Mouse (Mus musculus) neural tube, embryonic 11.5 days (tissue): Measurements from ENCODE around the gene Tent5c. TPM values are rescaled to one million over a fixed set of nuclear protein-coding genes. Genes with fewer than 3 reads are reported as not detected.
"Not testable (repeated sequence)": the region's sequence is repeated elsewhere in the genome, so short reads cannot be mapped to it uniquely, and the experiment has no call there.

Experiments
- ATAC-seq: fragments of 200-750 bp; cut with Nextera tagmentation; 2 replicates; pipeline ENCODE4 v1.8.0; 2017; ENCODE audit warnings: moderate number of reproducible peaks, mild to moderate bottlenecking, moderate TSS enrichment, moderate library complexity; ENCODE audit not compliant: insufficient read depth, low FRiP score, low TSS enrichment
- DNase-seq: peaks from one replicate; pipeline ENCODE4 v3.0.0-alpha.2; 2015; ENCODE audit warnings: low spot score
- H3K27ac ChIP-seq: fragments of 300-500 bp; sonication (generic); 2 replicates; pipeline ENCODE4 v1.5.1; 2014; ENCODE audit warnings: low read depth, mild to moderate bottlenecking, low read length
- H3K27me3 ChIP-seq: fragments of 300-500 bp; sonication (generic); 2 replicates; pipeline ENCODE4 v1.6.1; 2014; ENCODE audit warnings: mild to moderate bottlenecking, low read length, mixed read lengths; ENCODE audit not compliant: control insufficient read depth, insufficient read depth
- H3K36me3 ChIP-seq: fragments of 300-500 bp; sonication (generic); 2 replicates; pipeline ENCODE4 v1.6.1; 2014; ENCODE audit warnings: mild to moderate bottlenecking, low read length, moderate library complexity, mixed read lengths; ENCODE audit not compliant: control insufficient read depth, insufficient read depth
- H3K4me1 ChIP-seq: fragments of 300-500 bp; sonication (generic); 2 replicates; pipeline ENCODE4 v1.6.1; 2014; ENCODE audit warnings: low read length, mixed read lengths; ENCODE audit not compliant: control insufficient read depth, insufficient read depth
- H3K4me2 ChIP-seq: fragments of 300-500 bp; sonication (generic); 2 replicates; pipeline ENCODE4 v1.6.1; 2014; ENCODE audit warnings: low read depth, mild to moderate bottlenecking, moderate library complexity
- H3K4me3 ChIP-seq: fragments of 300-500 bp; sonication (generic); 2 replicates; pipeline ENCODE4 v1.5.1; 2014; ENCODE audit warnings: low read depth, low read length
- H3K9ac ChIP-seq: fragments of 300-500 bp; sonication (generic); 2 replicates; pipeline ENCODE4 v1.6.1; 2014; ENCODE audit warnings: mild to moderate bottlenecking, low read length
- H3K9me3 ChIP-seq: fragments of 300-500 bp; sonication (generic); 2 replicates; pipeline ENCODE4 v1.6.1; 2016; ENCODE audit warnings: low read length; ENCODE audit not compliant: control insufficient read depth
- WGBS: fragments of 180-500 bp; shearing (Covaris S2); extraction: QIAGEN DNeasy Blood & Tissue Kit; methylation state at CpG from one replicate; pipeline ENCODE4 v1.1.7; 2014; 5-methylcytosine and 5-hydroxymethylcytosine counted together
- polyA plus RNA-seq: library from polyadenylated mRNA; unstranded; fragments of >200 nt; fragmentation: Nextera tagmentation; extraction: Ambion mirVana; gene quantifications from 2 replicates; pipeline ENCODE4 v1.2.1, GENCODE M21; 2014

Gene Tent5c
- polyA plus RNA-seq, 1 experiment from 2014 or later: 3.0 TPM

- WGBS: 68% methylated on average over 5 of the region's 5 CpGs
- H3K9me3 ChIP-seq: no peaks in the 10 kb centered on the region
Observed at GRCm38 (mm10) chr3:100420691-100421056, 68.5 kb downstream of the Tent5c start.

GRCm38 (mm10) chr3:100419962-100420690, 69.0 kb downstream of the Tent5c start:
- H3K9ac ChIP-seq: no peak overlapping the region
- no peak overlapping the region for H3K4me2 ChIP-seq
- H3K36me3 ChIP-seq: no peaks in the 10 kb centered on the region
- no peak overlapping the region for H3K4me3 ChIP-seq
- 0 out of 2 replicates have a peak, but pooled peaks cover 3% of the 10 kb centered on the region for H3K4me1 ChIP-seq
- no peaks in the 10 kb centered on the region for H3K9me3 ChIP-seq
- no peaks in the 10 kb centered on the region for H3K27me3 ChIP-seq
- no peak for ATAC-seq
- DNase-seq: no peak
- WGBS: 80% methylated on average over 10 of the region's 10 CpGs
- no peak overlapping the region for H3K27ac ChIP-seq

More at GRCm38 (mm10) chr3:100420691-100421056, 68.5 kb downstream of the Tent5c start:
- Histone ChIP-seq H3K36me3 (no peaks in the 10 kb centered on the region), H3K27me3 (no peaks in the 10 kb centered on the region), H3K27ac (no peak overlapping the region), H3K4me1 (0 out of 2 replicates have a peak, but pooled peaks cover 3% of the 10 kb centered on the region), H3K9ac (no peak overlapping the region), H3K4me3 (no peak overlapping the region), H3K4me2 (no peak overlapping the region)
- DNase-seq (no peak), ATAC-seq (no peak)

- H3K27ac ChIP-seq: no peak overlapping the region
- H3K36me3 ChIP-seq: no peaks in the 10 kb centered on the region
- H3K27me3 ChIP-seq: no peaks in the 10 kb centered on the region
- H3K4me3 ChIP-seq: no peak overlapping the region
- 79% methylated on average over 1 of the region's 1 CpGs for WGBS
- 0 out of 2 replicates have a peak, but pooled peaks cover 3% of the 10 kb centered on the region for H3K4me1 ChIP-seq
- ATAC-seq (no peak), DNase-seq (no peak)
- H3K9ac ChIP-seq: no peak overlapping the region
- H3K9me3 ChIP-seq: no peaks in the 10 kb centered on the region
- H3K4me2 ChIP-seq: no peak overlapping the region
Observed at GRCm38 (mm10) chr3:100418387-100418786, 70.7 kb downstream of the Tent5c start.

- no peak overlapping the region for H3K9ac ChIP-seq
- WGBS: 19% methylated on average over 10 of the region's 10 CpGs
- no peak overlapping the region for H3K27ac ChIP-seq
- no peak overlapping the region for H3K4me2 ChIP-seq
- DNase-seq (no peak), ATAC-seq (no peak)
- no peak overlapping the region for H3K4me3 ChIP-seq
- H3K9me3 ChIP-seq: no peaks in the 10 kb centered on the region
- no peaks in the 10 kb centered on the region for H3K36me3 ChIP-seq
- no peaks in the 10 kb centered on the region for H3K27me3 ChIP-seq
- 0 out of 2 replicates have a peak, but pooled peaks cover 3% of the 10 kb centered on the region for H3K4me1 ChIP-seq
Observed at GRCm38 (mm10) chr3:100417772-100418311, 71.3 kb downstream of the Tent5c start.

- Histone ChIP-seq H3K4me1 (0 out of 2 replicates have a peak, but pooled peaks cover 3% of the 10 kb centered on the region), H3K9ac (no peak overlapping the region), H3K27me3 (no peaks in the 10 kb centered on the region), H3K27ac (no peak overlapping the region), H3K36me3 (no peaks in the 10 kb centered on the region), H3K9me3 (no peaks in the 10 kb centered on the region), H3K4me2 (no peak overlapping the region), H3K4me3 (no peak overlapping the region)
- DNase-seq (no peak), ATAC-seq (no peak)
- WGBS: 92% methylated on average over 5 of the region's 5 CpGs
Observed at GRCm38 (mm10) chr3:100415671-100416070, 73.5 kb downstream of the Tent5c start.

- ATAC-seq, H3K27ac ChIP-seq, H3K9me3 ChIP-seq, H3K27me3 ChIP-seq, DNase-seq, H3K4me3 ChIP-seq, H3K36me3 ChIP-seq, H3K9ac ChIP-seq, H3K4me1 ChIP-seq, H3K4me2 ChIP-seq: not testable (repeated sequence)
- WGBS: 95% methylated on average over 3 of the region's 3 CpGs
Observed at GRCm38 (mm10) chr3:100413586-100413985, 75.5 kb downstream of the Tent5c start.

- WGBS: 86% methylated on average over 7 of the region's 7 CpGs
- DNase-seq (no peak), ATAC-seq (no peak)
- H3K9me3 ChIP-seq: no peaks in the 10 kb centered on the region
- no peak overlapping the region for H3K27ac ChIP-seq
- no peak overlapping the region for H3K9ac ChIP-seq
- no peaks in the 10 kb centered on the region for H3K36me3 ChIP-seq
- no peak overlapping the region for H3K4me3 ChIP-seq
- no peaks in the 10 kb centered on the region for H3K4me1 ChIP-seq
- no peak overlapping the region for H3K4me2 ChIP-seq
- no peaks in the 10 kb centered on the region for H3K27me3 ChIP-seq
Observed at GRCm38 (mm10) chr3:100411945-100412344, 77.2 kb downstream of the Tent5c start.

GRCm38 (mm10) chr3:100409280-100409679, 79.8 kb downstream of the Tent5c start:
- ATAC-seq: no peak
- Histone ChIP-seq H3K36me3 (no peaks in the 10 kb centered on the region), H3K9me3 (no peaks in the 10 kb centered on the region), H3K4me1 (no peaks in the 10 kb centered on the region), H3K4me2 (no peak overlapping the region), H3K27me3 (no peaks in the 10 kb centered on the region), H3K4me3 (no peak overlapping the region), H3K27ac (no peak overlapping the region), H3K9ac (no peak overlapping the region)
- no peak for DNase-seq
- WGBS: 92% methylated on average over 2 of the region's 2 CpGs
